19 mouse cellular contexts compared by ENCODE assay signal in genomic region chr19:46333906-46334305, GRCm38 (mm10). TPM values are rescaled to one million over a fixed set of nuclear protein-coding genes. Genes with fewer than 3 reads are reported as not detected.
DNase-seq lines count a peak whose midpoint lies in the region; TF ChIP-seq lines count a peak whose summit lies in the region.
"Had no signal": no experiment of that assay in that cellular context is flagged by ENCODE, and none has a peak within 500 bp of the region (broad histone marks: within the 10 kb centered on the region; RNA-seq: fewer than 3 reads in every experiment).

No protein-coding gene starts in this region.

- H3K4me1 ChIP-seq in cerebellum, adult 2 months (ENCODE audit: control insufficient read depth, insufficient read depth, low read length), result peaks cover 32% of the 10 kb centered on the region
- H3K4me1 ChIP-seq in limb, embryonic 10.5 days, result peaks cover 31% of the 10 kb centered on the region

- WGBS in cerebellum, adult 2 months, result 15% methylated on average over 3 of the region's 3 CpGs
- WGBS in limb, embryonic 10.5 days, result 87% methylated on average over 3 of the region's 3 CpGs

- H3K27ac ChIP-seq in cerebellum, adult 2 months (ENCODE audit: insufficient read depth, low read length), result peak overlapping the region; percentile 53
- H3K27ac ChIP-seq in limb, embryonic 10.5 days, result no peak overlapping the region
- H3K27ac ChIP-seq: embryonic facial prominence, embryonic 13.5 days; forebrain, embryonic 12.5 days; hindbrain, embryonic 15.5 days had no signal

- peak; percentile 6; the same call in 1 of the 2 replicates for TF ChIP-seq POLR2A in cerebellum, adult 2 months (IDR thresholded peaks at IDR 0.05; ENCODE audit: borderline replicate concordance, insufficient read depth, low read length)

- peak; percentile 85 for DNase-seq in heart, adult 11 months
- DNase-seq in heart, adult 18-20 months, result no peak
- DNase-seq in brain, adult 2 months (ENCODE audit: low read depth, low spot score), result peak; percentile 94
- peak; percentile 76 to 88 for DNase-seq in cerebellum, adult 2 months
- peak; percentile 86 to 89 for DNase-seq in cerebellum, postnatal 10 days
- DNase-seq in urinary bladder, postnatal 25 days (ENCODE audit: low spot score), result no peak
- no peak for DNase-seq in adrenal gland, postnatal 4 days (ENCODE audit: low spot score in 2 of 2)
- DNase-seq in limb, embryonic 10.5 days (ENCODE audit: low spot score), result no peak
- DNase-seq: adrenal gland, adult 8-10 months; adrenal gland, postnatal 36 days; gastrocnemius, postnatal 10 days; heart, postnatal 36 days; kidney, adult 8-10 months had no signal

- H3K4me3 ChIP-seq in cerebellum, adult 2 months (replicated peaks; ENCODE audit: insufficient read depth, low read depth, low read length), result no peak overlapping the region
- no peak overlapping the region for H3K4me3 ChIP-seq in limb, embryonic 10.5 days
- H3K4me3 ChIP-seq: embryonic facial prominence, embryonic 13.5 days; forebrain, embryonic 12.5 days; heart, embryonic 12.5 days; hindbrain, embryonic 15.5 days had no signal

- no peak for TF ChIP-seq CTCF in cerebellum, adult 2 months (IDR thresholded peaks at IDR 0.05; ENCODE audit: borderline replicate concordance, insufficient read depth, low read depth, low read length)

- peaks cover 20% of the 10 kb centered on the region for H3K36me3 ChIP-seq in limb, embryonic 10.5 days

- no peaks in the 10 kb centered on the region for H3K27me3 ChIP-seq in cerebellum, adult 2 months (ENCODE audit: control insufficient read depth, insufficient read depth, low read length)
- H3K27me3 ChIP-seq in limb, embryonic 10.5 days (ENCODE audit: low read depth, poor library complexity, severe bottlenecking), result peaks cover 13% of the 10 kb centered on the region
- H3K27me3 ChIP-seq: CH12.LX; heart, embryonic 12.5 days; hindbrain, embryonic 15.5 days; Patski had no signal

- no peaks in the 10 kb centered on the region for H3K9me3 ChIP-seq in limb, embryonic 10.5 days (replicated peaks)
- H3K9me3 ChIP-seq: embryonic facial prominence, embryonic 13.5 days; forebrain, embryonic 12.5 days; heart, embryonic 12.5 days; hindbrain, embryonic 15.5 days had no signal

RNA-seq across cellular contexts. Expression of gene Cuedc2, which starts 4.6 kb away (rescaled TPM):
- 10 to 100 TPM; 91.4 to 92.1 TPM for total RNA-seq in heart, adult 18-20 months (2021)
- polyA plus RNA-seq in cerebellum, adult 2 months (2012; rRNA removed), result 258 and 262 TPM in 2 replicates
- total RNA-seq in adrenal gland, postnatal 4 days (2021), result 100 to 1,000 TPM; 106 to 112 TPM
- polyA plus RNA-seq in limb, embryonic 10.5 days (2016; fragmentation: Nextera tagmentation; extraction: Ambion mirVana), result 150 and 183 TPM in 2 replicates

RNA-seq across cellular contexts. Expression of gene Fbxl15, which starts 5.9 kb away (rescaled TPM):
- 1 to 10 TPM; 6.5 to 6.9 TPM for total RNA-seq in heart, adult 18-20 months (2021)
- polyA plus RNA-seq in cerebellum, adult 2 months (2012; rRNA removed), result 38.8 and 41.7 TPM in 2 replicates
- 10 to 100 TPM in 1 of 2 experiments, 1 to 10 TPM in 1; 9.6 to 10.4 TPM for total RNA-seq in adrenal gland, postnatal 4 days (2021)
- polyA plus RNA-seq in limb, embryonic 10.5 days (2016; fragmentation: Nextera tagmentation; extraction: Ambion mirVana), result 12.2 and 13.0 TPM in 2 replicates

RNA-seq across cellular contexts. Expression of gene Psd, which starts 7.0 kb away (rescaled TPM):
- under 1 TPM; 0.51 to 0.60 TPM for total RNA-seq in heart, adult 18-20 months (2021)
- 194 and 207 TPM in 2 replicates for polyA plus RNA-seq in cerebellum, adult 2 months (2012; rRNA removed)
- total RNA-seq in adrenal gland, postnatal 4 days (2021), result 10 to 100 TPM; 19.0 to 22.6 TPM
- polyA plus RNA-seq in limb, embryonic 10.5 days (2016; fragmentation: Nextera tagmentation; extraction: Ambion mirVana), result 1.4 and 1.8 TPM in 2 replicates

RNA-seq across cellular contexts. Expression of gene Mfsd13a, which starts 7.0 kb away (rescaled TPM):
- total RNA-seq in heart, adult 18-20 months (2021), result 1 to 10 TPM; 3.7 to 4.0 TPM
- polyA plus RNA-seq in cerebellum, adult 2 months (2012; rRNA removed), result 32.3 and 32.9 TPM in 2 replicates
- 1 to 10 TPM; 4.8 to 5.7 TPM for total RNA-seq in adrenal gland, postnatal 4 days (2021)
- polyA plus RNA-seq in limb, embryonic 10.5 days (2016; fragmentation: Nextera tagmentation; extraction: Ambion mirVana), result 7.7 and 8.1 TPM in 2 replicates

RNA-seq across cellular contexts. Expression of gene 2310034G01Rik, which starts 16.2 kb away (rescaled TPM):
- total RNA-seq in heart, adult 18-20 months (2021), result under 1 TPM; 0.69 TPM
- 1.7 and 2.2 TPM in 2 replicates for polyA plus RNA-seq in cerebellum, adult 2 months (2012; rRNA removed)
- total RNA-seq in adrenal gland, postnatal 4 days (2021), result 1 to 10 TPM in 1 of 2 experiments, under 1 TPM in 1; 0.73 to 1.6 TPM
- 1.3 and 1.8 TPM in 2 replicates for polyA plus RNA-seq in limb, embryonic 10.5 days (2016; fragmentation: Nextera tagmentation; extraction: Ambion mirVana)

Comparison
In these comparisons a context has a peak if more than half of its experiments do, and no peak if none do; other contexts are left out.
1. DNase-seq: peak in heart, adult 11 months (single experiment), brain, adult 2 months (single experiment), cerebellum, adult 2 months (2 of 2) and cerebellum, postnatal 10 days (2 of 2); none in heart, adult 18-20 months (0 of 2), urinary bladder, postnatal 25 days (single experiment), adrenal gland, postnatal 4 days (0 of 2) and limb, embryonic 10.5 days (single experiment).
2. RNA of gene Psd, which starts 7.0 kb away (total RNA-seq): 19.0 to 22.6 TPM in adrenal gland, postnatal 4 days; 0.51 to 0.60 TPM in heart, adult 18-20 months; every median in the first group is over 10 times any median in the second.